Mouse (Mus musculus) adrenal gland (tissue): Measurements from ENCODE around the gene Ift22.
"Not testable (repeated sequence)": the region's sequence is repeated elsewhere in the genome, so short reads cannot be mapped to it uniquely, and the experiment has no call there.

Experiments
- intact Hi-C: fragments of 180-260 bp; cut with DNase I; formaldehyde crosslinking; loops from one replicate; pipeline ENCODE4 v1.15.1; 2025

Gene Ift22

GRCm38 (mm10) chr5:136904621-136905020 is 3.3 kb upstream of the Ift22 start:
- intact Hi-C loops, result no loop called here

GRCm38 (mm10) chr5:136905630-136906029 is 2.3 kb upstream of the Ift22 start:
- intact Hi-C loops, result no loop called here

GRCm38 (mm10) chr5:136907587-136907986 is 363 bp upstream of the Ift22 start:
- intact Hi-C loops, result no loop called here

GRCm38 (mm10) chr5:136914183-136914582 is 6.2 kb downstream of the Ift22 start:
- intact Hi-C loops, result no loop called here

- intact Hi-C loops, result no loop called here
Observed at GRCm38 (mm10) chr5:136917613-136918242, 9.8 kb downstream of the Ift22 start.

GRCm38 (mm10) chr5:136918655-136919472 is 10.9 kb downstream of the Ift22 start:
- intact Hi-C loops, result no loop called here

- intact Hi-C loops, result no loop called here
Observed at GRCm38 (mm10) chr5:136919546-136920301, 11.8 kb downstream of the Ift22 start.

- intact Hi-C loops, result no loop called here
Observed at GRCm38 (mm10) chr5:136922830-136923229, 14.9 kb downstream of the Ift22 start.

GRCm38 (mm10) chr5:136923751-136924478 is 16.0 kb downstream of the Ift22 start:
- intact Hi-C loops, result no loop called here

- intact Hi-C loops, result loop anchor here (2.0 kb wide), 2 partner anchors 42 to 178 kb away; no protein-coding TSS in a partner anchor
Observed at GRCm38 (mm10) chr5:136929073-136929472, 21.1 kb downstream of the Ift22 start.

- intact Hi-C loops, result no loop called here
Observed at GRCm38 (mm10) chr5:136931896-136932295, 23.9 kb downstream of the Ift22 start.

GRCm38 (mm10) chr5:136932956-136933355 is 25.0 kb downstream of the Ift22 start:
- intact Hi-C loops, result no loop called here

GRCm38 (mm10) chr5:136933930-136934329 is 26.0 kb downstream of the Ift22 start:
- intact Hi-C loops, result no loop called here

GRCm38 (mm10) chr5:136935905-136936695 is 28.1 kb downstream of the Ift22 start:
- intact Hi-C loops, result no loop called here

- intact Hi-C loops, result no loop called here
Observed at GRCm38 (mm10) chr5:136936750-136937149, 28.8 kb downstream of the Ift22 start.

- intact Hi-C loops, result no loop called here
Observed at GRCm38 (mm10) chr5:136937621-136938020, 29.7 kb downstream of the Ift22 start.

GRCm38 (mm10) chr5:136939284-136939683 is 31.3 kb downstream of the Ift22 start:
- intact Hi-C loops, result no loop called here

- intact Hi-C loops, result not testable (repeated sequence)
Observed at GRCm38 (mm10) chr5:136940029-136940428, 32.1 kb downstream of the Ift22 start.

GRCm38 (mm10) chr5:136940845-136941560 is 33.1 kb downstream of the Ift22 start:
- intact Hi-C loops, result no loop called here

- intact Hi-C loops, result no loop called here
Observed at GRCm38 (mm10) chr5:136942781-136943180, 34.8 kb downstream of the Ift22 start.
